Mouse (Mus musculus): Measurements from ENCODE around the gene Rimbp3. TPM values are rescaled to one million over a fixed set of nuclear protein-coding genes. Genes with fewer than 3 reads are reported as not detected.

The Rimbp3 gene
- polyA plus RNA-seq, 1 experiment from 2014 or later = 0.70 TPM

- H3K4me1 ChIP-seq = peaks cover 41% of the 10 kb centered on the region
- no peak for DNase-seq (ENCODE audit: low spot score)
- no peak overlapping the region for H3K4me3 ChIP-seq
- no peaks in the 10 kb centered on the region; the same call in 1 of the 2 replicates for H3K36me3 ChIP-seq (replicated peaks)
- H3K9me3 ChIP-seq = no peaks in the 10 kb centered on the region
- no peaks in the 10 kb centered on the region for H3K27me3 ChIP-seq (replicated peaks; ENCODE audit: low read depth, poor library complexity, severe bottlenecking)
- H3K27ac ChIP-seq (replicated peaks) = no peak overlapping the region
- WGBS = 62% methylated on average over 6 of the region's 6 CpGs
These were observed 40.7 kb downstream of the Rimbp3 start for GRCm38 (mm10) chr16:17249135-17249534.

- Histone ChIP-seq H3K27ac (replicated peaks) (no peak overlapping the region), H3K36me3 (replicated peaks) (peaks cover 15% of the 10 kb centered on the region), H3K27me3 (replicated peaks; ENCODE audit: low read depth, poor library complexity, severe bottlenecking) (no peaks in the 10 kb centered on the region), H3K9me3 (no peaks in the 10 kb centered on the region), H3K4me3 (no peak overlapping the region), H3K4me1 (peaks cover 48% of the 10 kb centered on the region)
- WGBS = 80% methylated on average over 3 of the region's 3 CpGs
- DNase-seq (ENCODE audit: low spot score) = no peak
These were observed 43.1 kb downstream of the Rimbp3 start for GRCm38 (mm10) chr16:17251539-17251938.

- Histone ChIP-seq H3K27ac (replicated peaks) (no peak overlapping the region), H3K27me3 (replicated peaks; ENCODE audit: low read depth, poor library complexity, severe bottlenecking) (no peaks in the 10 kb centered on the region), H3K36me3 (replicated peaks) (peaks cover 22% of the 10 kb centered on the region), H3K9me3 (no peaks in the 10 kb centered on the region), H3K4me3 (no peak overlapping the region), H3K4me1 (peaks cover 48% of the 10 kb centered on the region)
- WGBS = 79% methylated on average over 3 of the region's 3 CpGs
- no peak for DNase-seq (ENCODE audit: low spot score)
These were observed 43.8 kb downstream of the Rimbp3 start for GRCm38 (mm10) chr16:17252086-17252726.

GRCm38 (mm10) chr16:17252841-17253240 lies 44.4 kb downstream of the Rimbp3 start:
- no peaks in the 10 kb centered on the region for H3K9me3 ChIP-seq
- H3K36me3 ChIP-seq (replicated peaks) = peaks cover 28% of the 10 kb centered on the region
- no peaks in the 10 kb centered on the region for H3K27me3 ChIP-seq (replicated peaks; ENCODE audit: low read depth, poor library complexity, severe bottlenecking)
- WGBS = 66% methylated on average over 7 of the region's 7 CpGs
- H3K4me1 ChIP-seq = peaks cover 48% of the 10 kb centered on the region
- peak overlapping the region; percentile 57; the same call in 1 of the 2 replicates for H3K27ac ChIP-seq (replicated peaks)
- H3K4me3 ChIP-seq = no peak overlapping the region
- DNase-seq (ENCODE audit: low spot score) = no peak

- WGBS = 25% methylated on average over 4 of the region's 4 CpGs
- H3K9me3 ChIP-seq = no peaks in the 10 kb centered on the region
- peaks cover 41% of the 10 kb centered on the region for H3K36me3 ChIP-seq (replicated peaks)
- no peaks in the 10 kb centered on the region for H3K27me3 ChIP-seq (replicated peaks; ENCODE audit: low read depth, poor library complexity, severe bottlenecking)
- peaks cover 44% of the 10 kb centered on the region for H3K4me1 ChIP-seq
- peak; percentile 28 for DNase-seq (ENCODE audit: low spot score)
- no peak overlapping the region for H3K4me3 ChIP-seq
- peak overlapping the region; percentile 70 for H3K27ac ChIP-seq (replicated peaks)
These were observed 45.7 kb downstream of the Rimbp3 start for GRCm38 (mm10) chr16:17254005-17254597.

- no peaks in the 10 kb centered on the region for H3K27me3 ChIP-seq (replicated peaks; ENCODE audit: low read depth, poor library complexity, severe bottlenecking)
- peaks cover 38% of the 10 kb centered on the region for H3K4me1 ChIP-seq
- no peak for DNase-seq (ENCODE audit: low spot score)
- no peaks in the 10 kb centered on the region for H3K9me3 ChIP-seq
- peaks cover 52% of the 10 kb centered on the region for H3K36me3 ChIP-seq (replicated peaks)
- no peak overlapping the region for H3K27ac ChIP-seq (replicated peaks)
- no peak overlapping the region for H3K4me3 ChIP-seq
- 76% methylated on average over 2 of the region's 2 CpGs for WGBS
These were observed 46.9 kb downstream of the Rimbp3 start for GRCm38 (mm10) chr16:17255270-17255669.

GRCm38 (mm10) chr16:17257359-17257821 lies 49.0 kb downstream of the Rimbp3 start:
- H3K4me3 ChIP-seq = no peak overlapping the region
- H3K27ac ChIP-seq (replicated peaks) = no peak overlapping the region
- no peaks in the 10 kb centered on the region for H3K9me3 ChIP-seq
- WGBS = 93% methylated on average over 9 of the region's 9 CpGs
- H3K27me3 ChIP-seq (replicated peaks; ENCODE audit: low read depth, poor library complexity, severe bottlenecking) = no peaks in the 10 kb centered on the region
- H3K36me3 ChIP-seq (replicated peaks) = peaks cover 71% of the 10 kb centered on the region
- peaks cover 25% of the 10 kb centered on the region for H3K4me1 ChIP-seq
- no peak for DNase-seq (ENCODE audit: low spot score)

GRCm38 (mm10) chr16:17258917-17259316 lies 50.5 kb downstream of the Rimbp3 start:
- 96% methylated on average over 12 of the region's 12 CpGs for WGBS

GRCm38 (mm10) chr16:17261341-17261740 lies 52.9 kb downstream of the Rimbp3 start:
- no peak overlapping the region for H3K27ac ChIP-seq (replicated peaks)
- WGBS = 87% methylated on average over 1 of the region's 1 CpGs
- no peak overlapping the region for H3K4me3 ChIP-seq
- no peak for DNase-seq (ENCODE audit: low spot score)
- H3K36me3 ChIP-seq (replicated peaks) = peaks cover 62% of the 10 kb centered on the region
- no peaks in the 10 kb centered on the region for H3K4me1 ChIP-seq
- H3K9me3 ChIP-seq = no peaks in the 10 kb centered on the region
- H3K27me3 ChIP-seq (replicated peaks; ENCODE audit: low read depth, poor library complexity, severe bottlenecking) = no peaks in the 10 kb centered on the region

More at GRCm38 (mm10) chr16:17258917-17259316, 50.5 kb downstream of the Rimbp3 start:
- Histone ChIP-seq H3K9me3 (no peaks in the 10 kb centered on the region), H3K27me3 (replicated peaks; ENCODE audit: low read depth, poor library complexity, severe bottlenecking) (no peaks in the 10 kb centered on the region), H3K27ac (replicated peaks) (no peak overlapping the region), H3K4me3 (no peak overlapping the region), H3K36me3 (replicated peaks) (peaks cover 78% of the 10 kb centered on the region), H3K4me1 (peaks cover 9% of the 10 kb centered on the region)
- no peak for DNase-seq (ENCODE audit: low spot score)

Other genes starting within 250 kb of the Rimbp3 start
- gene Mapk1, start 225.2 kb upstream of the Rimbp3 start, polyA plus RNA-seq (2016; fragmentation: Nextera tagmentation; extraction: Ambion mirVana) = 141 TPM in 2 replicates
- 89.9 and 95.5 TPM in 2 replicates for gene Ypel1, start 138.9 kb upstream of the Rimbp3 start, polyA plus RNA-seq (2016; fragmentation: Nextera tagmentation; extraction: Ambion mirVana)
- gene Ppil2, start 97.3 kb upstream of the Rimbp3 start, polyA plus RNA-seq (2016; fragmentation: Nextera tagmentation; extraction: Ambion mirVana) = 150 TPM in 2 replicates
- gene 2610318N02Rik, start 83.4 kb upstream of the Rimbp3 start, polyA plus RNA-seq (2016; fragmentation: Nextera tagmentation; extraction: Ambion mirVana) = 170 and 185 TPM in 2 replicates
- 107 and 118 TPM in 2 replicates for gene Sdf2l1, start 76.2 kb upstream of the Rimbp3 start, polyA plus RNA-seq (2016; fragmentation: Nextera tagmentation; extraction: Ambion mirVana)
- gene Ydjc, start 64.0 kb upstream of the Rimbp3 start, polyA plus RNA-seq (2016; fragmentation: Nextera tagmentation; extraction: Ambion mirVana) = 6.7 and 7.5 TPM in 2 replicates
- 0.55 and 0.57 TPM in 2 replicates for gene Ccdc116, start 61.4 kb upstream of the Rimbp3 start, polyA plus RNA-seq (2016; fragmentation: Nextera tagmentation; extraction: Ambion mirVana)
- 410 and 436 TPM in 2 replicates for gene Ube2l3, start 6.0 kb upstream of the Rimbp3 start, polyA plus RNA-seq (2016; fragmentation: Nextera tagmentation; extraction: Ambion mirVana)
- 17.0 and 17.1 TPM in 2 replicates for gene Hic2, start 25.0 kb downstream of the Rimbp3 start, polyA plus RNA-seq (2016; fragmentation: Nextera tagmentation; extraction: Ambion mirVana)
- 7.1 and 8.9 TPM in 2 replicates for gene Tmem191c, start 67.5 kb downstream of the Rimbp3 start, polyA plus RNA-seq (2016; fragmentation: Nextera tagmentation; extraction: Ambion mirVana)
- gene Serpind1, start 122.8 kb downstream of the Rimbp3 start, polyA plus RNA-seq (2016; fragmentation: Nextera tagmentation; extraction: Ambion mirVana) = 0.19 and 0.21 TPM in 2 replicates
- 9.8 and 11.2 TPM in 2 replicates for gene Snap29, start 197.4 kb downstream of the Rimbp3 start, polyA plus RNA-seq (2016; fragmentation: Nextera tagmentation; extraction: Ambion mirVana)
- 38.0 and 39.0 TPM in 2 replicates for gene Pi4ka, start 197.7 kb downstream of the Rimbp3 start, polyA plus RNA-seq (2016; fragmentation: Nextera tagmentation; extraction: Ambion mirVana)
- 70.9 and 73.3 TPM in 2 replicates for gene Crkl, start 243.4 kb downstream of the Rimbp3 start, polyA plus RNA-seq (2016; fragmentation: Nextera tagmentation; extraction: Ambion mirVana)

Measured in embryonic facial prominence, embryonic 10.5 days (tissue).